Mouse (Mus musculus): ENCODE data around the gene Dctn2.
A peak's percentile ranks its signal among the peaks of the same experiment; 100 is the strongest.
"Not testable (repeated sequence)": the region's sequence is repeated elsewhere in the genome, so short reads cannot be mapped to it uniquely, and the experiment has no call there.

Gene Dctn2

GRCm38 (mm10) chr10:127288800-127289572 is 22.8 kb downstream of the Dctn2 start, which contains the start of gene Mbd6:
TSS of gene Mbd6 (minus strand) at chr10:127289018.
- DNase-seq (ENCODE audit: low read depth, low spot score), result peak; percentile 97

- peak; percentile 79 for DNase-seq (ENCODE audit: low read depth, low spot score)
These were observed 23.5 kb downstream of the Dctn2 start for GRCm38 (mm10) chr10:127289573-127290191.

GRCm38 (mm10) chr10:127290307-127290929 is 24.2 kb downstream of the Dctn2 start:
- peak; percentile 100 for DNase-seq (ENCODE audit: low read depth, low spot score)

GRCm38 (mm10) chr10:127290930-127291880 is 25.0 kb downstream of the Dctn2 start:
- DNase-seq (ENCODE audit: low read depth, low spot score), result no peak

GRCm38 (mm10) chr10:127291881-127292638 is 25.9 kb downstream of the Dctn2 start:
- peak; percentile 53 for DNase-seq (ENCODE audit: low read depth, low spot score)

GRCm38 (mm10) chr10:127292987-127293538 is 26.9 kb downstream of the Dctn2 start:
- DNase-seq (ENCODE audit: low read depth, low spot score), result no peak

- DNase-seq (ENCODE audit: low read depth, low spot score), result no peak
These were observed 27.5 kb downstream of the Dctn2 start for GRCm38 (mm10) chr10:127293590-127294113.

- no peak for DNase-seq (ENCODE audit: low read depth, low spot score)
These were observed 28.8 kb downstream of the Dctn2 start for GRCm38 (mm10) chr10:127294895-127295510.

GRCm38 (mm10) chr10:127295986-127296794 is 30.0 kb downstream of the Dctn2 start:
- DNase-seq (ENCODE audit: low read depth, low spot score), result no peak

- no peak for DNase-seq (ENCODE audit: low read depth, low spot score)
These were observed 31.1 kb downstream of the Dctn2 start for GRCm38 (mm10) chr10:127297015-127297871.

GRCm38 (mm10) chr10:127300361-127300760 is 34.2 kb downstream of the Dctn2 start:
- no peak for DNase-seq (ENCODE audit: low read depth, low spot score)

GRCm38 (mm10) chr10:127303136-127303535 is 37.0 kb downstream of the Dctn2 start:
- no peak for DNase-seq (ENCODE audit: low read depth, low spot score)

- not testable (repeated sequence) for DNase-seq (ENCODE audit: low read depth, low spot score)
These were observed 43.0 kb downstream of the Dctn2 start for GRCm38 (mm10) chr10:127309167-127309566.

- peak; percentile 90 for DNase-seq (ENCODE audit: low read depth, low spot score)
These were observed 44.6 kb downstream of the Dctn2 start for GRCm38 (mm10) chr10:127310523-127311475.

GRCm38 (mm10) chr10:127311476-127312355 is 45.5 kb downstream of the Dctn2 start, which contains the start of gene Mars:
TSS of gene Mars (minus strand) at chr10:127311786.
- DNase-seq (ENCODE audit: low read depth, low spot score), result peak; percentile 96

- DNase-seq (ENCODE audit: low read depth, low spot score), result peak; percentile 91
These were observed 46.1 kb downstream of the Dctn2 start for GRCm38 (mm10) chr10:127312356-127312676.
